7 mouse cellular contexts compared by ENCODE assay signal in the genomic region with DNA sequence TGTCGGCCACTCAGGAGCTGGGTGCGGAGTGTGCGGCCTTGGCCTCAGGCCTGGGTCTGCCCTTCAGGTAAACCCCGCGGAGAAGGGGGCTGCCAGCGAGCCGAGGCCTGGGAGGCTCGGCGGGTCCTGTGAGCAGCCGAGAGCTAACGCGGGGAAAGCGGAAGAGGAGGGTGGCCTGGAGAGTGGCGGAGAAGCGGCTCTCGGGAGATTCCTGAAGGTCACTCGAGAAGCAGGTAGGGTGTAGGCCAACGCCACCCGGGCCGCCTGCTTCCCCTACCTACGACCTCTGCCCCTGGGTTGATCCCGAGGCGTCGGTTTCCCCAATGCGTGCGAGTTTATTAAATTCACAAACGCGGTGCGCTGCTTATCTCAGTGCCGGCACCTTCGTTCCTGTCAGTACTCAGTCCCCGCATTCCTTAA. TPM values are rescaled to one million over a fixed set of nuclear protein-coding genes. Genes with fewer than 3 reads are reported as not detected.
DNase-seq lines count a peak whose midpoint lies in the region; ATAC-seq and TF ChIP-seq lines count a peak whose summit lies in the region.

No protein-coding gene starts in this region.

- no peak; the same call in 1 of the 2 replicates for ATAC-seq in forebrain, embryonic 14.5 days
- peak; percentile 66 for ATAC-seq in liver, embryonic 16.5 days (ENCODE audit: low read depth)

- H3K27me3 ChIP-seq in C2C12 (ENCODE audit: control insufficient read depth, insufficient read depth, insufficient read length) (no peaks in the 10 kb centered on the region), CH12.LX (replicated peaks) (no peaks in the 10 kb centered on the region)
- no peaks in the 10 kb centered on the region for H3K27me3 ChIP-seq in forebrain, embryonic 14.5 days (replicated peaks; ENCODE audit: control insufficient read depth, insufficient read depth, low read length)
- H3K27me3 ChIP-seq in liver, embryonic 16.5 days (ENCODE audit: control insufficient read depth, insufficient read depth, low read depth, low read length), result no peaks in the 10 kb centered on the region

- no peak for TF ChIP-seq CTCF in C2C12 (IDR thresholded peaks at IDR 0.05; ENCODE audit: control insufficient read depth, insufficient read depth, insufficient read length)
- TF ChIP-seq CTCF in CH12.LX (conservative IDR thresholded peaks at IDR 0.05 in 1 of 2, IDR thresholded peaks at IDR 0.05 in 1 of 2; ENCODE audit: low read depth in 2 of 2, low read length in 2 of 2), result no peak

- no peak for TF ChIP-seq RAD21 in CH12.LX (IDR thresholded peaks at IDR 0.05; ENCODE audit: low read depth, low read length)

- peak overlapping the region; percentile 64 for H3K27ac ChIP-seq in CH12.LX (ENCODE audit: insufficient read depth, low read depth)
- peak overlapping the region; percentile 82 for H3K27ac ChIP-seq in forebrain, embryonic 14.5 days (ENCODE audit: low read depth, low read length)
- H3K27ac ChIP-seq in liver, embryonic 16.5 days (ENCODE audit: low read length), result peak overlapping the region; percentile 87

- H3K79me3 ChIP-seq in C2C12 (ENCODE audit: low read depth), result peaks cover 22% of the 10 kb centered on the region

- H3K36me3 ChIP-seq in C2C12 (ENCODE audit: control insufficient read depth, insufficient read depth) (peaks cover 25% of the 10 kb centered on the region), CH12.LX (replicated peaks in 1 of 2; ENCODE audit: control insufficient read depth in 1 of 2, insufficient read depth in 1 of 2, low read length in 1 of 2) (peaks cover 16 to 30% of the 10 kb centered on the region in 2 experiments)
- H3K36me3 ChIP-seq in forebrain, embryonic 14.5 days (ENCODE audit: control insufficient read depth, insufficient read depth, low read length), result peaks cover 25% of the 10 kb centered on the region
- H3K36me3 ChIP-seq in liver, embryonic 16.5 days (ENCODE audit: control insufficient read depth, insufficient read depth), result peaks cover 13% of the 10 kb centered on the region

- H3K9me3 ChIP-seq in CH12.LX (replicated peaks; ENCODE audit: low read length), result no peaks in the 10 kb centered on the region
- H3K9me3 ChIP-seq in forebrain, embryonic 14.5 days (replicated peaks; ENCODE audit: control insufficient read depth, low read length), result no peaks in the 10 kb centered on the region
- H3K9me3 ChIP-seq in liver, embryonic 16.5 days (replicated peaks; ENCODE audit: control insufficient read depth, low read length), result no peaks in the 10 kb centered on the region

- H3K4me1 ChIP-seq in CH12.LX (ENCODE audit: control insufficient read depth in 1 of 2, insufficient read depth in 2 of 2), result peaks cover 5 to 30% of the 10 kb centered on the region in 2 experiments; a peak in 3 of 4 replicates
- peaks cover 15% of the 10 kb centered on the region; the same call in 1 of the 2 replicates for H3K4me1 ChIP-seq in forebrain, embryonic 14.5 days (ENCODE audit: control insufficient read depth, insufficient read depth, low read length)
- peaks cover 12% of the 10 kb centered on the region for H3K4me1 ChIP-seq in liver, embryonic 16.5 days (ENCODE audit: control insufficient read depth, low read depth, low read length)

- H3K4me2 ChIP-seq in CH12.LX (ENCODE audit: insufficient read depth, low read depth, poor library complexity, severe bottlenecking), result no peak overlapping the region
- H3K4me2 ChIP-seq in forebrain, embryonic 14.5 days (ENCODE audit: low read length), result peak overlapping the region; percentile 76
- peak overlapping the region; percentile 87 for H3K4me2 ChIP-seq in liver, embryonic 16.5 days (ENCODE audit: low read depth, low read length)

- no peak for TF ChIP-seq EP300 in CH12.LX (IDR thresholded peaks at IDR 0.05; ENCODE audit: low read length)

- in situ Hi-C loops in CH12.LX (cut with MboI; ENCODE audit: low pct_ligation_motif_present, low pct_unique_long_range_greater_than_20kb, low sequenced_read_pairs), result loop anchor here (10.0 to 25.0 kb wide), 2 partner anchors 189 to 523 kb away; a partner anchor contains a TSS

- under 1% methylated on average over 30 of the region's 32 CpGs for WGBS in forebrain, embryonic 14.5 days
- under 1% methylated on average over 32 of the region's 32 CpGs for WGBS in liver, embryonic 16.5 days (ENCODE audit: insufficient replicate concordance)

- peak overlapping the region; percentile 85 for H3K9ac ChIP-seq in CH12.LX (ENCODE audit: insufficient read depth, low read depth)
- H3K9ac ChIP-seq in forebrain, embryonic 14.5 days (ENCODE audit: low read length), result peak overlapping the region; percentile 96
- H3K9ac ChIP-seq in liver, embryonic 16.5 days (ENCODE audit: low read depth, low read length), result peak overlapping the region; percentile 96

- no peak for TF ChIP-seq POLR2A in CH12.LX (IDR thresholded peaks at IDR 0.05; ENCODE audit: low read depth, low read length)

- H3K4me3 ChIP-seq in C2C12 (ENCODE audit: insufficient read depth, poor library complexity, severe bottlenecking), result peak overlapping the region; percentile 72
- H3K4me3 ChIP-seq in CH12.LX (replicated peaks in 1 of 3; ENCODE audit: low read depth in 2 of 3, low read length in 2 of 3, poor library complexity in 1 of 3), result peak overlapping the region; percentile 84 to 93 (median 92)
- peak overlapping the region; percentile 97 for H3K4me3 ChIP-seq in forebrain, embryonic 14.5 days (ENCODE audit: low read depth, low read length)
- peak overlapping the region; percentile 100 for H3K4me3 ChIP-seq in liver, embryonic 16.5 days (ENCODE audit: low read depth, low read length)

- H3ac ChIP-seq in C2C12 (ENCODE audit: control insufficient read depth, insufficient read length, low read depth), result peak overlapping the region; percentile 94

- dilution Hi-C loops in CH12.LX (cut with MboI; ENCODE audit: extremely low pct_ligation_motif_present, extremely low pct_unique_long_range_greater_than_20kb, low sequenced_read_pairs), result no loop called here

- H3K79me2 ChIP-seq in C2C12 (ENCODE audit: control insufficient read depth, insufficient read depth) (peaks cover 28% of the 10 kb centered on the region), CH12.LX (replicated peaks; ENCODE audit: control insufficient read depth, extremely low read depth, insufficient read depth, poor library complexity, severe bottlenecking) (peaks cover 32% of the 10 kb centered on the region)

- no peak for DNase-seq in CH12.LX (ENCODE audit: extremely low read depth)
- no peak for DNase-seq in forebrain, embryonic 14.5 days (ENCODE audit: low spot score)
- no peak for DNase-seq in Muller cell, postnatal 12 days (ENCODE audit: inconsistent ontology term)
- no peak for DNase-seq in testis, postnatal 10 days (ENCODE audit: low spot score)
- no peak for DNase-seq in left cerebral cortex, adult 8-10 months (ENCODE audit: low spot score in 2 of 2)

TF ChIP-seq in C2C12, 6 proteins besides CTCF, POLR2A, EP300 and RAD21:
- TF ChIP-seq MYOG (IDR thresholded peaks at IDR 0.05; ENCODE audit: control insufficient read depth, extremely low read depth, insufficient read length) (no peak), MAX (IDR thresholded peaks at IDR 0.05) (no peak), MYOD1 (IDR thresholded peaks at IDR 0.05; ENCODE audit: control insufficient read depth, insufficient read length, low read depth) (no peak), CEBPB (IDR thresholded peaks at IDR 0.05; ENCODE audit: low read depth) (no peak), USF1 (IDR thresholded peaks at IDR 0.05; ENCODE audit: low read depth) (no peak), FOSL1 (IDR thresholded peaks at IDR 0.05; ENCODE audit: insufficient read depth, low read length, poor library complexity, severe bottlenecking) (no peak)

TF ChIP-seq in CH12.LX, 34 proteins besides CTCF, POLR2A, EP300 and RAD21:
- no peak for TF ChIP-seq SMC3 (IDR thresholded peaks at IDR 0.05; ENCODE audit: low read depth, low read length)
- no peak for TF ChIP-seq PAX5 (IDR thresholded peaks at IDR 0.05; ENCODE audit: low read length)
TF ChIP-seq in CH12.LX: peak in this region for 0.

RNA-seq across cellular contexts. Expression of a gene that starts 0.4 kb away (rescaled TPM):
- 109 TPM for polyA plus RNA-seq in C2C12 (2012; fragmentation: generic; extraction: Trizol)
- 155 and 158 TPM in 2 replicates for total RNA-seq in CH12.LX (2012; rRNA removed)
- 318 and 341 TPM in 2 replicates for total RNA-seq in CH12.LX (2014; rRNA removed)
- 237 TPM in 2 replicates for polyA plus RNA-seq in CH12.LX (2012; ENCODE audit: insufficient read length, low read depth)
- 268 and 275 TPM in 2 replicates for polyA plus RNA-seq in forebrain, embryonic 14.5 days (2014; fragmentation: Nextera tagmentation; extraction: Ambion mirVana)
- 119 and 127 TPM in 2 replicates for polyA plus RNA-seq in liver, embryonic 16.5 days (2015; fragmentation: Nextera tagmentation; extraction: Ambion mirVana)
- 100 to 1,000 TPM; 248 to 256 (median 249) TPM for total RNA-seq in left cerebral cortex, adult 8-10 months (2022)

RNA-seq across cellular contexts. Expression of a gene that starts 34.8 kb away (rescaled TPM):
- polyA plus RNA-seq in C2C12 (2012; fragmentation: generic; extraction: Trizol) (0.11 TPM), CH12.LX (2012; ENCODE audit: insufficient read length, low read depth) (0.30 and 0.39 TPM in 2 replicates)
- total RNA-seq in CH12.LX (2012; rRNA removed) (0.51 and 0.59 TPM in 2 replicates), CH12.LX (2014; rRNA removed) (not detected in 2 replicates)
- 0.08 and 0.27 TPM in 2 replicates for polyA plus RNA-seq in forebrain, embryonic 14.5 days (2014; fragmentation: Nextera tagmentation; extraction: Ambion mirVana)
- 0.13 TPM in 2 replicates for polyA plus RNA-seq in liver, embryonic 16.5 days (2015; fragmentation: Nextera tagmentation; extraction: Ambion mirVana)
- under 1 TPM in 2 of 4 experiments, not detected in 2; 0.17 to 0.39 TPM for total RNA-seq in left cerebral cortex, adult 8-10 months (2022)

RNA-seq across cellular contexts. Expression of a gene that starts 42.0 kb away (rescaled TPM):
- polyA plus RNA-seq in C2C12 (2012; fragmentation: generic; extraction: Trizol), result 21.3 TPM
- total RNA-seq in CH12.LX (2012; rRNA removed), result 14.0 and 15.9 TPM in 2 replicates
- 19.0 and 21.8 TPM in 2 replicates for total RNA-seq in CH12.LX (2014; rRNA removed)
- polyA plus RNA-seq in CH12.LX (2012; ENCODE audit: insufficient read length, low read depth), result 10.4 and 10.9 TPM in 2 replicates
- 15.0 and 15.6 TPM in 2 replicates for polyA plus RNA-seq in forebrain, embryonic 14.5 days (2014; fragmentation: Nextera tagmentation; extraction: Ambion mirVana)
- polyA plus RNA-seq in liver, embryonic 16.5 days (2015; fragmentation: Nextera tagmentation; extraction: Ambion mirVana), result 2.2 and 2.4 TPM in 2 replicates
- 10 to 100 TPM; 69.0 to 88.6 (median 73.7) TPM for total RNA-seq in left cerebral cortex, adult 8-10 months (2022)
